Mouse (Mus musculus): ENCODE data around the gene Josd1. TPM values are rescaled to one million over a fixed set of nuclear protein-coding genes. Genes with fewer than 3 reads are reported as not detected.

Gene Josd1
- polyA plus RNA-seq, 1 experiment from 2014 or later, result 13.8 TPM

DNA sequence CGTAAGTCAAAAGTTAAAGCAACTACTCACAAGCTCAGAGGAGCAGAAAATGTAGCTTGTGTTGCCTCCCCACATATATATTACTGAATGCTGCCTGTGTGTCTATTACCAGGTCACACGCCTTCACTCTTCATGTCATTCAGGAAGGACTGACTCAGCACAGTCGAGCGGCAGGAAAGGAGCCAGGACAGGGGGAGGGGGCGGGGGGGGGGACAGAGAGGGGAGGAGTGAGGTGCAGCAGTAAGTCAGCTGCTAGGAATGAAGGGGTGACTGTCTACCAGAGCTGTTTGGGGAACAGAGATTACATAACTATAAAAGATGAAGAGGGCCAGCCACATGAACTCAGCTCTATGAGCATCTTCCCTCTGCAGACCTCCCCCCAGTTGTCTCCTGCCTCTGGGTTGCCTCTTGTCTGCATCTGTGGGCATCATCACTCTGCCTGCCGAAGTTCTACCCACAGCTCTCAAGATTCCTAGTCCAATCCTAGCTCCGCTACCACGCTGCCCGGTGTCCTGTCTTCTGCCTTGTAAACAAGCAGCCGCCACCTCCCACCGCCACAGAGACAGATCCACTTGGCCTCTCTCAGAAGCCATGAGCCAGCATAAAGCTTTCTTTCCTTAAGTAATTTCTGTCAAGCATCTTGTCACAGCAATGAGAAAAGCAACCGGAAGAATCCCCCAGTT is 46.4 kb downstream of the Josd1 start:
- WGBS, result 60% methylated on average over 11 of the region's 12 CpGs

DNA sequence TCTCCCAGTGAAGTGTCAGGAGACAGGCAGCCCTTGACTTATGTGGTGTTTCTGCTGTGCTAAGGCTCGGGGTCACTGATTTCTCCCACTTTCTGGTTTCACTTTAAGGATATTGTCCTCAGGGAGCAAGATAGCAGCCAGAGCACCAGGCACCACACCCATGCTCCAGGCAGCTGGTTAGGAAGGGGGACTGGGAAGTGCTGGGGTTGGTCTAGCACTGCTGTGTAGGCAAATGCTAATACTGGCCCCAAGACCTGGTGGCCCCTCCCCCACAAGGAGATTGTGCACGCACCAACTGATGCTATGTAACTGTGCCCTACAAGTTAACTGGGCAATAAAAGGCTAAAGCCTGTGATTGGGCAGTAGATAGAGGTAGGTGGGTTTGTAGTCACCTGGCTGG is 57.2 kb downstream of the Josd1 start:
- H3K4me3 ChIP-seq (ENCODE audit: low read depth, low read length), result no peak overlapping the region
- H3K4me1 ChIP-seq (replicated peaks; ENCODE audit: control insufficient read depth, insufficient read depth, low read length), result no peaks in the 10 kb centered on the region
- peaks cover 7% of the 10 kb centered on the region; the same call in 1 of the 2 replicates for H3K36me3 ChIP-seq (ENCODE audit: control insufficient read depth, insufficient read depth, low read length)
- no peaks in the 10 kb centered on the region for H3K27me3 ChIP-seq (replicated peaks; ENCODE audit: control insufficient read depth, insufficient read depth, low read length)
- DNase-seq (ENCODE audit: low spot score), result no peak
- H3K9me3 ChIP-seq (ENCODE audit: control insufficient read depth, low read length), result no peaks in the 10 kb centered on the region
- 54% methylated on average over 2 of the region's 2 CpGs for WGBS
- no peak overlapping the region for H3K4me2 ChIP-seq (ENCODE audit: low read length)
- no peak overlapping the region for H3K9ac ChIP-seq (ENCODE audit: low read length)
- H3K27ac ChIP-seq (ENCODE audit: low read depth), result no peak overlapping the region
- ATAC-seq (replicated peaks; ENCODE audit: low FRiP score, low TSS enrichment, low read depth), result no peak

More for the DNA sequence above, 46.4 kb downstream of the Josd1 start:
- H3K27me3 ChIP-seq (replicated peaks; ENCODE audit: control insufficient read depth, insufficient read depth, low read length), result no peaks in the 10 kb centered on the region
- H3K4me3 ChIP-seq (ENCODE audit: low read depth, low read length), result no peak overlapping the region
- no peak overlapping the region for H3K27ac ChIP-seq (ENCODE audit: low read depth)
- DNase-seq (ENCODE audit: low spot score) (no peak), ATAC-seq (replicated peaks; ENCODE audit: low FRiP score, low TSS enrichment, low read depth) (no peak)
- H3K4me1 ChIP-seq (replicated peaks; ENCODE audit: control insufficient read depth, insufficient read depth, low read length), result no peaks in the 10 kb centered on the region
- H3K36me3 ChIP-seq (ENCODE audit: control insufficient read depth, insufficient read depth, low read length), result no peaks in the 10 kb centered on the region
- no peaks in the 10 kb centered on the region for H3K9me3 ChIP-seq (ENCODE audit: control insufficient read depth, low read length)
- H3K4me2 ChIP-seq (ENCODE audit: low read length), result no peak overlapping the region
- H3K9ac ChIP-seq (ENCODE audit: low read length), result no peak overlapping the region

Other genes starting within 250 kb of the Josd1 start
- 64.4 and 78.1 TPM in 2 replicates for gene Csnk1e, start 232.4 kb downstream of the Josd1 start, polyA plus RNA-seq (2014; fragmentation: Nextera tagmentation; extraction: Ambion mirVana)
- 0.08 TPM in 1 of 2 replicates, not detected in the other for gene Kcnj4, start 182.7 kb downstream of the Josd1 start, polyA plus RNA-seq (2014; fragmentation: Nextera tagmentation; extraction: Ambion mirVana)
- gene Kdelr3, start 171.5 kb downstream of the Josd1 start, polyA plus RNA-seq (2014; fragmentation: Nextera tagmentation; extraction: Ambion mirVana), result 46.9 and 55.0 TPM in 2 replicates
- gene Ddx17, start 141.2 kb downstream of the Josd1 start, polyA plus RNA-seq (2014; fragmentation: Nextera tagmentation; extraction: Ambion mirVana), result 77.6 and 78.6 TPM in 2 replicates
- 2.0 and 2.6 TPM in 2 replicates for gene Dmc1, start 82.8 kb downstream of the Josd1 start, polyA plus RNA-seq (2014; fragmentation: Nextera tagmentation; extraction: Ambion mirVana)
- gene Fam227a, start 29.0 kb downstream of the Josd1 start, polyA plus RNA-seq (2014; fragmentation: Nextera tagmentation; extraction: Ambion mirVana), result 1.3 and 1.9 TPM in 2 replicates
- 36.0 and 39.3 TPM in 2 replicates for gene Cby1, start 28.7 kb downstream of the Josd1 start, polyA plus RNA-seq (2014; fragmentation: Nextera tagmentation; extraction: Ambion mirVana)
- 244 and 272 TPM in 2 replicates for gene Tomm22, start 17.1 kb downstream of the Josd1 start, polyA plus RNA-seq (2014; fragmentation: Nextera tagmentation; extraction: Ambion mirVana)
- 33.1 and 35.1 TPM in 2 replicates for gene Gtpbp1, start 2.9 kb upstream of the Josd1 start, polyA plus RNA-seq (2014; fragmentation: Nextera tagmentation; extraction: Ambion mirVana)
- 4.6 and 5.4 TPM in 2 replicates for gene Sun2, start 54.6 kb upstream of the Josd1 start, polyA plus RNA-seq (2014; fragmentation: Nextera tagmentation; extraction: Ambion mirVana)
- 47.5 and 52.0 TPM in 2 replicates for gene Dnal4, start 89.9 kb upstream of the Josd1 start, polyA plus RNA-seq (2014; fragmentation: Nextera tagmentation; extraction: Ambion mirVana)
- gene Nptxr, start 116.8 kb upstream of the Josd1 start, polyA plus RNA-seq (2014; fragmentation: Nextera tagmentation; extraction: Ambion mirVana), result 1.4 and 2.2 TPM in 2 replicates
- not detected in 2 replicates for gene Npcd, start 146.3 kb upstream of the Josd1 start, polyA plus RNA-seq (2014; fragmentation: Nextera tagmentation; extraction: Ambion mirVana)
- gene Cbx6, start 146.8 kb upstream of the Josd1 start, polyA plus RNA-seq (2014; fragmentation: Nextera tagmentation; extraction: Ambion mirVana), result 30.7 and 31.6 TPM in 2 replicates
- gene Apobec3, start 203.7 kb upstream of the Josd1 start, polyA plus RNA-seq (2014; fragmentation: Nextera tagmentation; extraction: Ambion mirVana), result 11.3 and 12.5 TPM in 2 replicates

All from intestine, embryonic 14.5 days (tissue).